Mouse (Mus musculus) MEL (cell line): ENCODE data around the gene Mgst3. TPM values are rescaled to one million over a fixed set of nuclear protein-coding genes. Genes with fewer than 3 reads are reported as not detected.

Experiments
- DNase-seq: peaks from one replicate; pipeline ENCODE4 v3.0.0; 2011; ENCODE audit warnings: low read depth, low spot score
- H3K27ac ChIP-seq: 2 replicates; pipeline ENCODE4 v1.5.1; 2012; ENCODE audit warnings: low read depth, mild to moderate bottlenecking, control low read depth, low read length, moderate library complexity; ENCODE audit not compliant: control insufficient read depth
- H3K27me3 ChIP-seq, 2 experiments: fragments of 150-350 bp in 1 of 2; sonication (generic) in 1 of 2; 2 replicates each; pipeline ENCODE4 v1.6.1; 2012; ENCODE audit warnings: low read length in 2 of 2, mild to moderate bottlenecking in 2 of 2, improper control_type of control experiment in 1 of 2, moderate library complexity in 1 of 2; ENCODE audit not compliant: insufficient read depth in 2 of 2, control insufficient read depth in 1 of 2
- H3K36me3 ChIP-seq, 2 experiments: 2 replicates each; pipeline ENCODE4 v1.6.1; 2012 to 2014; ENCODE audit warnings: low read length in 2 of 2, improper control_type of control experiment in 1 of 2, inconsistent platforms in 1 of 2, mild to moderate bottlenecking in 1 of 2; ENCODE audit not compliant: insufficient read depth in 2 of 2, control insufficient read depth in 1 of 2
- H3K4me1 ChIP-seq, 2 experiments: fragments of 150-350 bp in 1 of 2; sonication (generic) in 1 of 2; 2 replicates each; pipeline ENCODE4 v1.6.1; 2012; ENCODE audit warnings: low read length in 2 of 2, improper control_type of control experiment in 1 of 2, mild to moderate bottlenecking in 1 of 2; ENCODE audit not compliant: insufficient read depth in 2 of 2, control insufficient read depth in 1 of 2
- H3K4me3 ChIP-seq, 2 experiments: fragments of 150-350 bp in 1 of 2; sonication (generic) in 1 of 2; 2 replicates each; pipeline ENCODE4 v1.5.1; 2012; ENCODE audit warnings: low read depth in 2 of 2, low read length in 2 of 2, mild to moderate bottlenecking in 2 of 2, moderate library complexity in 2 of 2, control low read depth in 1 of 2, improper control_type of control experiment in 1 of 2; ENCODE audit not compliant: control insufficient read depth in 1 of 2, insufficient read depth in 1 of 2
- H3K79me2 ChIP-seq: 2 replicates; pipeline ENCODE4 v1.6.1; 2012; ENCODE audit warnings: mild to moderate bottlenecking, low read length, moderate library complexity; ENCODE audit not compliant: control insufficient read depth, poor library complexity, insufficient read depth
- H3K9ac ChIP-seq: 2 replicates; pipeline ENCODE4 v1.6.1; 2012; ENCODE audit warnings: low read depth, mild to moderate bottlenecking, control low read depth, low read length, moderate library complexity; ENCODE audit not compliant: control insufficient read depth, poor library complexity, severe bottlenecking
- H3K9me3 ChIP-seq: fragments of 150-350 bp; sonication (generic); replicated peaks from 2 replicates; pipeline ENCODE4 v1.6.1; 2012; ENCODE audit warnings: mild to moderate bottlenecking, low read length, improper control_type of control experiment, moderate library complexity; ENCODE audit not compliant: insufficient read depth
- CTCF ChIP-seq, 3 experiments: IDR thresholded peaks in 2 of 3; conservative IDR thresholded peaks in 1 of 3; 2 replicates each; pipeline ENCODE4 v1.5.1; 2011 to 2012; ENCODE audit warnings: low read length in 3 of 3, low read depth in 2 of 3, mild to moderate bottlenecking in 2 of 3, improper control_type of control experiment in 1 of 3, inconsistent platforms in 1 of 3, mixed read lengths in 1 of 3, moderate library complexity in 1 of 3; ENCODE audit not compliant: control insufficient read depth in 1 of 3, insufficient read depth in 1 of 3, poor library complexity in 1 of 3, severe bottlenecking in 1 of 3
- EP300 ChIP-seq, 2 experiments: IDR thresholded peaks; 2 replicates each; pipeline ENCODE4 v1.6.1; 2011; ENCODE audit warnings: improper control_type of control experiment in 2 of 2, low read length in 2 of 2, low read depth in 1 of 2, mild to moderate bottlenecking in 1 of 2
- ETS1 ChIP-seq: IDR thresholded peaks from 2 replicates; pipeline ENCODE4 v1.6.1; 2012; ENCODE audit warnings: low read depth, mild to moderate bottlenecking, inconsistent platforms, low read length, improper control_type of control experiment, moderate library complexity
- GABPA ChIP-seq: IDR thresholded peaks from 2 replicates; pipeline ENCODE4 v1.6.1; 2012; ENCODE audit warnings: low read depth, mild to moderate bottlenecking, inconsistent platforms, low read length, improper control_type of control experiment, moderate library complexity
- JUND ChIP-seq: IDR thresholded peaks from 2 replicates; pipeline ENCODE4 v1.6.1; 2011; ENCODE audit warnings: low read depth, mild to moderate bottlenecking, improper control_type of control experiment, low read length
- MAFK ChIP-seq: IDR thresholded peaks from 2 replicates; pipeline ENCODE4 v1.6.1; 2011; ENCODE audit warnings: low read depth, mild to moderate bottlenecking, low read length, improper control_type of control experiment, borderline replicate concordance
- MAZ ChIP-seq: IDR thresholded peaks from 2 replicates; pipeline ENCODE4 v1.6.1; 2012; ENCODE audit warnings: low read depth, mild to moderate bottlenecking, inconsistent platforms, low read length, improper control_type of control experiment
- MXI1 ChIP-seq: IDR thresholded peaks from 2 replicates; pipeline ENCODE4 v1.6.1; 2011; ENCODE audit warnings: mild to moderate bottlenecking, low read depth, low read length, improper control_type of control experiment
- NELFE ChIP-seq: IDR thresholded peaks from 2 replicates; pipeline ENCODE4 v1.6.1; 2011; ENCODE audit warnings: low read depth, low read length, improper control_type of control experiment
- NRF1 ChIP-seq: IDR thresholded peaks from 2 replicates; pipeline ENCODE4 v1.6.1; 2014; ENCODE audit warnings: low read depth, mild to moderate bottlenecking, inconsistent platforms, low read length, improper control_type of control experiment, moderate library complexity; ENCODE audit not compliant: poor library complexity, insufficient read depth, severe bottlenecking
- POLR2AphosphoS2 ChIP-seq: IDR thresholded peaks from 2 replicates; pipeline ENCODE4 v1.6.1; 2011; ENCODE audit warnings: low read length, improper control_type of control experiment
- RAD21 ChIP-seq: IDR thresholded peaks from 2 replicates; pipeline ENCODE4 v1.6.1; 2011; ENCODE audit warnings: mild to moderate bottlenecking, low read depth, low read length, improper control_type of control experiment
- SIN3A ChIP-seq: IDR thresholded peaks from 2 replicates; pipeline ENCODE4 v1.6.1; 2012; ENCODE audit warnings: low read length, improper control_type of control experiment, inconsistent platforms
- SMC3 ChIP-seq: IDR thresholded peaks from 2 replicates; pipeline ENCODE4 v1.6.1; 2011; ENCODE audit warnings: low read depth, low read length, improper control_type of control experiment
- TBP ChIP-seq: IDR thresholded peaks from 2 replicates; pipeline ENCODE4 v1.8.0; 2011; ENCODE audit warnings: low read depth, low read length, improper control_type of control experiment
- UBTF ChIP-seq: IDR thresholded peaks from 2 replicates; pipeline ENCODE4 v1.6.1; 2012; ENCODE audit warnings: low read depth, mild to moderate bottlenecking, inconsistent platforms, low read length, improper control_type of control experiment, moderate library complexity, borderline replicate concordance; ENCODE audit not compliant: insufficient read depth
- USF1 ChIP-seq: IDR thresholded peaks from 2 replicates; pipeline ENCODE4 v1.6.1; 2014; ENCODE audit warnings: low read depth, mild to moderate bottlenecking, inconsistent platforms, low read length, improper control_type of control experiment, moderate library complexity
- USF2 ChIP-seq, 2 experiments: IDR thresholded peaks; 2 replicates each; pipeline ENCODE4 v1.6.1; 2011 to 2012; ENCODE audit warnings: improper control_type of control experiment in 2 of 2, low read length in 2 of 2, borderline replicate concordance in 1 of 2, inconsistent platforms in 1 of 2, low read depth in 1 of 2, mild to moderate bottlenecking in 1 of 2; ENCODE audit not compliant: insufficient read depth in 1 of 2
- ZC3H11A ChIP-seq: IDR thresholded peaks from 2 replicates; pipeline ENCODE4 v1.6.1; 2012; ENCODE audit warnings: low read depth, mild to moderate bottlenecking, inconsistent platforms, low read length, improper control_type of control experiment
- ZNF384 ChIP-seq: IDR thresholded peaks from 2 replicates; pipeline ENCODE4 v1.6.1; 2012; ENCODE audit warnings: low read depth, mild to moderate bottlenecking, inconsistent platforms, low read length, improper control_type of control experiment
- polyA plus RNA-seq, 2 experiments: library from polyadenylated mRNA; stranded (reverse) in 1 of 2; unstranded in 1 of 2; fragments of >175 nt in 1 of 2; fragments of >200 nt in 1 of 2; gene quantifications; 2 replicates each; pipeline versions ENCODE4 v1.2.1 to v1.2.4; 2012; ENCODE audit warnings: low replicate concordance in 2 of 2, low read depth in 1 of 2; ENCODE audit not compliant: insufficient read length in 2 of 2, insufficient read depth in 1 of 2, missing spikeins in 1 of 2
- total RNA-seq: library from RNA; depleted of rRNA; stranded (reverse); fragments of 300-350 nt; gene quantifications from 2 replicates; pipeline ENCODE4 v1.2.3, GENCODE M21; 2012

The Mgst3 gene
- total and polyA plus RNA-seq, 3 experiments, result 17.0 to 33.2 TPM; not detected in 1

- no peak for TF ChIP-seq NRF1
- TF ChIP-seq USF2 (IDR thresholded peaks at IDR 0.05; ENCODE audit: borderline replicate concordance in 1 of 2, insufficient read depth in 1 of 2, low read depth in 1 of 2, low read length in 2 of 2), result no peak
- TF ChIP-seq, all 39 proteins: peak for 9
Observed at GRCm38 (mm10) chr1:167340111-167340787, 53.4 kb downstream of the Mgst3 start (continued).

GRCm38 (mm10) chr1:167339177-167339781, 54.4 kb downstream of the Mgst3 start:
- H3K27ac ChIP-seq, result peak overlapping the region; percentile 88
- TF ChIP-seq MAZ, result no peak
- TF ChIP-seq SIN3A, result peak; percentile 5; the same call in 1 of the 2 replicates
- 0 out of 2 replicates have a peak, but pooled peaks have one; percentile 17 for TF ChIP-seq TBP
- TF ChIP-seq USF2 (IDR thresholded peaks at IDR 0.05; ENCODE audit: borderline replicate concordance in 1 of 2, insufficient read depth in 1 of 2, low read depth in 1 of 2, low read length in 2 of 2), result no peak
- TF ChIP-seq ETS1, result 0 out of 2 replicates have a peak, but pooled peaks have one; percentile 26
- no peak for TF ChIP-seq ZNF384
- TF ChIP-seq USF1, result peak; percentile 63
- TF ChIP-seq EP300 (IDR thresholded peaks at IDR 0.05; ENCODE audit: low read depth in 1 of 2, low read length in 2 of 2), result 0 out of 4 replicates have a peak, but pooled peaks of 1 of the 2 experiments have one; percentile 9
- DNase-seq, result peak; percentile 78

DNA sequence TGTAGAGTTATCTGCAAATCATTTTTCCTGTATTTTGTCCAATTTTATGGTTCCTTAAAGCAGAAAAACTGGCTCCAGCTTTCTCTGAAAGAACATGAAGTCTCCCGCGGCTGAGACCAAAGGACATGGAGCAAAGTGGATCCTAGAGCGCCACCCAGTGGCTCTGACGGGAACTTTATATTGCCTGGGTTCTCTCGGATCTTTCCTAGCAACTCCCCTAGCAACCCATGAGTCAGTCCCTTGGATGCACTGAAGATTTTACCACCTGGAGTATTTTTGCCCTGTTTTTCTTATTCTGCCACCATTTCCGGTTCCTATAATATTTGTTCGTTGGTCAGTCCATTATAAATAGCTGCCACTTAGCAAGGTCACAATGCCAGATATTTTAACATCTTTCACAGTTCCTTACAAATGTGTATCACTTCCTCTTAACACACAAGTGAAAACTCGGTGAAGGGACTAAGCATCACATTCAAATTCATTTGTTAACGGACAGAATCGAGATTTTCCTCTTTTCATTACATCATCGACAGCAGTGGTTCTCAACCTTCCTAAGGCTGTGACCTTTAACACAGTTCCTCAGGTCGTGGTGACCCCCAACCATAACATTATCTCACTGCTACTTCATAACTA, 56.1 kb downstream of the Mgst3 start:
- Histone ChIP-seq H3K27ac (no peak overlapping the region), H3K9me3 (no peaks in the 10 kb centered on the region), H3K4me3 (no peak overlapping the region), H3K27me3 (no peaks in the 10 kb centered on the region), H3K9ac (peak overlapping the region; percentile 21; the same call in 1 of the 2 replicates), H3K36me3 (peaks cover 0 to 7% of the 10 kb centered on the region in 2 experiments; a peak in 2 of 4 replicates), H3K4me1 (peaks cover 3 to 16% of the 10 kb centered on the region in 2 experiments), H3K79me2 (no peaks in the 10 kb centered on the region; the same call in 1 of the 2 replicates)
- TF ChIP-seq POLR2AphosphoS2 (no peak), GABPA (no peak), USF1 (no peak), MAZ (no peak), ZC3H11A (peak; percentile 79), SIN3A (peak; percentile 65), NELFE (no peak), MAFK (no peak), MXI1 (0 out of 2 replicates have a peak, but pooled peaks have one; percentile 47), RAD21 (peak; percentile 77), UBTF (no peak), SMC3 (peak; percentile 83), JUND (no peak), CTCF (IDR thresholded peaks at IDR 0.05 in 2 of 3, conservative IDR thresholded peaks at IDR 0.05 in 1 of 3; ENCODE audit: control insufficient read depth in 1 of 3, insufficient read depth in 1 of 3, low read depth in 2 of 3, low read length in 3 of 3, poor library complexity in 1 of 3, severe bottlenecking in 1 of 3) (peak; percentile 70 to 87 (median 71))
- DNase-seq, result peak; percentile 92

More at GRCm38 (mm10) chr1:167339177-167339781, 54.4 kb downstream of the Mgst3 start:
- Histone ChIP-seq H3K27me3 (no peaks in the 10 kb centered on the region), H3K9me3 (no peaks in the 10 kb centered on the region), H3K36me3 (peaks cover 0 to 7% of the 10 kb centered on the region in 2 experiments; a peak in 2 of 4 replicates), H3K4me3 (peak overlapping the region; percentile 12 to 89), H3K9ac (peak overlapping the region; percentile 89), H3K4me1 (peaks cover 3 to 16% of the 10 kb centered on the region in 2 experiments), H3K79me2 (no peaks in the 10 kb centered on the region; the same call in 1 of the 2 replicates)
